Mouse (Mus musculus) liver, embryonic 16.5 days (tissue): ENCODE data around the gene Pde10a. TPM values are rescaled to one million over a fixed set of nuclear protein-coding genes. Genes with fewer than 3 reads are reported as not detected.

Experiments used
- ATAC-seq: fragments of 200-750 bp; cut with Nextera tagmentation; 2 replicates; pipeline ENCODE4 v1.8.0; 2017; ENCODE audit warnings: low read depth, mild to moderate bottlenecking, moderate number of reproducible peaks, moderate library complexity
- H3K27ac ChIP-seq: fragments of 300-500 bp; sonication (generic); 2 replicates; pipeline ENCODE4 v1.5.1; 2014; ENCODE audit warnings: mild to moderate bottlenecking, low read length
- H3K27me3 ChIP-seq: fragments of 300-500 bp; sonication (generic); 2 replicates; pipeline ENCODE4 v1.6.1; 2014; ENCODE audit warnings: low read depth, low read length, mixed read lengths; ENCODE audit not compliant: control insufficient read depth, insufficient read depth
- H3K36me3 ChIP-seq: fragments of 300-500 bp; sonication (generic); 2 replicates; pipeline ENCODE4 v1.6.1; 2014; ENCODE audit warnings: mild to moderate bottlenecking; ENCODE audit not compliant: control insufficient read depth, insufficient read depth
- H3K4me1 ChIP-seq: fragments of 300-500 bp; sonication (generic); 2 replicates; pipeline ENCODE4 v1.6.1; 2014; ENCODE audit warnings: low read depth, low read length, mixed read lengths; ENCODE audit not compliant: control insufficient read depth
- H3K4me2 ChIP-seq: fragments of 300-500 bp; sonication (generic); 2 replicates; pipeline ENCODE4 v1.6.1; 2014; ENCODE audit warnings: low read depth, low read length, mixed read lengths
- H3K4me3 ChIP-seq: fragments of 300-500 bp; sonication (generic); 2 replicates; pipeline ENCODE4 v1.5.1; 2014; ENCODE audit warnings: low read depth, mild to moderate bottlenecking, low read length
- H3K9ac ChIP-seq: fragments of 300-500 bp; sonication (generic); 2 replicates; pipeline ENCODE4 v1.6.1; 2014; ENCODE audit warnings: low read depth, low read length
- H3K9me3 ChIP-seq: fragments of 300-500 bp; sonication (generic); replicated peaks from 2 replicates; pipeline ENCODE4 v1.6.1; 2016; ENCODE audit warnings: low read length; ENCODE audit not compliant: control insufficient read depth
- WGBS: fragments of 180-500 bp; shearing (Covaris S2); extraction: QIAGEN DNeasy Blood & Tissue Kit; methylation state at CpG from one replicate; pipeline ENCODE4 v1.1.7; 2014; ENCODE audit not compliant: insufficient replicate concordance; 5-methylcytosine and 5-hydroxymethylcytosine counted together
- polyA plus RNA-seq: library from polyadenylated mRNA; unstranded; fragments of >200 nt; fragmentation: Nextera tagmentation; extraction: Ambion mirVana; gene quantifications from 2 replicates; pipeline ENCODE4 v1.2.1, GENCODE M21; 2015

Pde10a gene
- polyA plus RNA-seq, 1 experiment from 2014 or later, result 0.89 TPM

DNA sequence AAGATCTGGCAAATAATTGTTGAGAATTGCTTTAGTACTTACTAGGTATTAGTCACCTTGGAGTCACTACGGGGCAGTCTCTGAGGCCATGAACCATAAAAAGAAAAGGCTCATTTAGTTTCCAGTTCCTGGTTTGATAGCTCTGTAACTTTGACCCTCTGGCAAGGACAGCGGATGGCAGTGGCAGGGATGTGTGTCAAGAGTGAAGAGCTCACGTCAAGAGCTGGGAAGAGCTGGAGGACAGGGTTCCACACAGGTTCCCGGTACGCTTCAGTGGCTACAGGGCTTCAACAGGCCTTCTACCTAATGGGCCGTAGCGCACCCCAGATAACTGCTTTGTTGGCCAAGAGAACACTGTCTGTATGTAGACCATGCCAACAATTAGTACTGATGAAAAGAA is 374.0 kb downstream of the Pde10a start:
- Histone ChIP-seq H3K4me3 (no peak overlapping the region), H3K4me1 (no peaks in the 10 kb centered on the region), H3K4me2 (no peak overlapping the region), H3K27ac (no peak overlapping the region), H3K27me3 (no peaks in the 10 kb centered on the region), H3K9ac (no peak overlapping the region), H3K36me3 (no peaks in the 10 kb centered on the region), H3K9me3 (no peaks in the 10 kb centered on the region)
- WGBS, result 78% methylated on average over 7 of the region's 7 CpGs
- ATAC-seq, result no peak

DNA sequence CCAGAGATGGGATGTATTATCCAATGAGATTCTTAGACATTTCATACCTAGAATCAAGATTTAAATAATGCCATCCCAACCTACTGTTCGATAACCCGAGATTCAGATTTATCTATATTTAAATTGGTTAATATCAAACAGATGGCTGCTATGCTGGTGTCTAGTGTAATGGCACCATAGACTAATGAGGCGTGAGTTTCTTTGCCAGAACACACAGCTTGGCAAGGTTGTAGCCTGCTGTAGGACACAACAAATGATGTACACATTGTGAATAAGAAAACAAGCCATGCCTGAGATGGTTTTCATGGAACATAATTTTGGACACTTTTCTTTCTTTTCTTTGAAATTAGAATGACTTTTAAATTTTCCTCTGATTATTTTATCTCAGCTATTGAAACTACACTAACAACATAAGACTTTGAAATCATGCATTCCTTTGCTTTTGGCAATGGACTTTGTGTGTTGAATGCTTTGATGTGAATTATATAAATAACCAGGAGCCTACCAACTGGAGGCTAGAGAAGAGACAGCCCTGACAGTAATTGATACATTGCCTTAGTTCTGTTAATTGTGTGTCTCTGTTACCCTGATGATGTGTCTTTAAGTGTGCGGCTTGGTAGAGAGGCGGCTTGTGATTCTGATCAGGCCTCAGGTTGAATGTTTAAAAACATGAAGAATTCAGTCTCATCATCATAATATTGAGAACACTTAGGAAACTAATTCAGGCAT is 378.5 kb downstream of the Pde10a start:
- no peak overlapping the region for H3K4me2 ChIP-seq
- H3K9me3 ChIP-seq, result no peaks in the 10 kb centered on the region
- no peak overlapping the region for H3K4me3 ChIP-seq
- no peak for ATAC-seq
- H3K27ac ChIP-seq, result no peak overlapping the region
- no peak overlapping the region for H3K9ac ChIP-seq
- no peaks in the 10 kb centered on the region for H3K4me1 ChIP-seq
- H3K27me3 ChIP-seq, result no peaks in the 10 kb centered on the region
- 72% methylated on average over 5 of the region's 5 CpGs for WGBS
- H3K36me3 ChIP-seq, result no peaks in the 10 kb centered on the region

DNA sequence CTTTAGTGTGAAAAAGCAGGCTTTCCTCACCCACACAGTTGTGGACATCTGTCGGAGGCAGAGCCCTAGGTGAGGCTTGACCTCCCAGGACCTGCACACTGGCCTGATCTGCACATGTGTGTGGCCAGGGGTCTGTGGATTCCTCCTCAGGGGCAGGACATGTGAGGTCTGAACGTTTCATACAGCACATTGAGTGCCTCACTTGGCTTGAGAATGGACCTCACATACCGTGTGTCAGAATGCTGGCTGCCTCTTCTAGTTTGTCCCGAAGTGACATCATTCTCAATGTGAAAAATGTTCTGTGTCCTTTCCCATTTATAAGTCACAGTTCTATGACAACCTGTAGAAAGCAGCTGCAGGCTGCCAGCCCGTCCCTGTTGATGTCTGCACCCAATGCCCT is 385.4 kb downstream of the Pde10a start:
- Histone ChIP-seq H3K9me3 (no peaks in the 10 kb centered on the region), H3K4me3 (no peak overlapping the region), H3K27me3 (no peaks in the 10 kb centered on the region), H3K4me2 (no peak overlapping the region), H3K27ac (no peak overlapping the region), H3K4me1 (no peaks in the 10 kb centered on the region), H3K9ac (no peak overlapping the region), H3K36me3 (no peaks in the 10 kb centered on the region)
- ATAC-seq, result no peak
- 48% methylated on average over 5 of the region's 5 CpGs for WGBS

DNA sequence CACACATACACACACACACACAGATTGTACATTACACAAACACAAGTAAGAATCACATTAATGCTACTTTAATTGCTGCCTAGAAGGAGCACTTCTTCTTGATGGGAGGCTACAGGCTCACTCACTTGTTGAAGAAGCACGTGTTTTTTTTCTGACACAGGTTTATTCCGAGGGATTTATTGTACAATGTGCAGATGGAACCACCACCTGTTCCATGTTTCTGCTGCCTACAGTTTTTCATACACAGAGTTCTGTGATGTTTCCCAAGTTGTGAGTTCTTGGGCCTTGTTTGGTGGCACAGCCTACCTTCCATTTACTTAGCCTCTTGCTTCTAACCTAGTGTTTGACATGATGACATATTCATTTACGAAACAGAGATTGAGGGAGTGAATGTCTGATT is 387.8 kb downstream of the Pde10a start:
- Histone ChIP-seq H3K27me3 (no peaks in the 10 kb centered on the region), H3K36me3 (no peaks in the 10 kb centered on the region), H3K9ac (no peak overlapping the region), H3K27ac (no peak overlapping the region), H3K4me2 (no peak overlapping the region), H3K9me3 (no peaks in the 10 kb centered on the region), H3K4me3 (no peak overlapping the region), H3K4me1 (no peaks in the 10 kb centered on the region)
- no peak for ATAC-seq
- 61% methylated on average over 3 of the region's 3 CpGs for WGBS

DNA sequence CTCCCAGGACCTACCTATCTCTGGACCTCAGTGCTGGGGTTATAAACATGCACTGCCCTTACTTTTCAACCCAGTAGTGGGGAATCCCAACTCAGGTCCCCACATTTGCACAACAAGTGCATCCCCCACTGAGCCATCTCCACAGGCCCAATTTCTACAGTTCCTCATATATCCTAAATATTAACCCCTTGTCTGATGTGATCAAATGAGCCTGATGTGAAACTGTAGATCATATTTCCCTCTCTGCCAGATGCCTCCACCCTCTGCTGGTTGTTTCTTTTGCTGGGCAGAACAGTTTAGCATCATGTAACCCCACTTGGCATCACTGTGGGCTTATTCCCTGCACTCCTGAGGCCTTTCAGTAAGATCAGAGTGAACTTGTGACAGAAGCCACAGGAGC is 390.5 kb downstream of the Pde10a start:
- Histone ChIP-seq H3K36me3 (no peaks in the 10 kb centered on the region), H3K9ac (no peak overlapping the region), H3K27me3 (no peaks in the 10 kb centered on the region), H3K4me2 (no peak overlapping the region), H3K4me3 (no peak overlapping the region), H3K9me3 (no peaks in the 10 kb centered on the region), H3K27ac (no peak overlapping the region), H3K4me1 (no peaks in the 10 kb centered on the region)
- no peak for ATAC-seq

DNA sequence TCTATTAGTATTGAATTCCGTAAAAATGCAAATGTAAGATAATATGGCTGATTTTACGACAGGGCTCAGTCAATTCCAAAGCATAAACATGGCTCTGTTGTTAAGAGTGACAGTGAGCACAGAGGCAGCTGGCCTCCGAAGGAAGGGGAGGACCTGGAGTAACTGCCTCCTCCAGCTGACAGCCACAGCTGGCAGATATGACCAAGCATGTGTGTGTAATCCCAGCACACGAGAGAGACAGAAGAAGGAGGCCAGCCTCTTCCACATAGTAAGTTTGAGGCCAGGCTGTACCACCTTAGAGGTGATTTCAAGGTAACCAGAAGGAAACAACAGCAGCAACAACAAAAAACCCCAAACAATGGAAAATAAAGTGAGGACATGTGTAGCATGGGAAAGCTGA is 397.9 kb downstream of the Pde10a start:
- H3K4me2 ChIP-seq, result no peak overlapping the region
- H3K27ac ChIP-seq, result no peak overlapping the region
- H3K4me3 ChIP-seq, result no peak overlapping the region
- H3K36me3 ChIP-seq, result no peaks in the 10 kb centered on the region
- WGBS, result 37% methylated on average over 4 of the region's 4 CpGs
- no peaks in the 10 kb centered on the region for H3K9me3 ChIP-seq
- H3K9ac ChIP-seq, result no peak overlapping the region
- no peaks in the 10 kb centered on the region for H3K4me1 ChIP-seq
- ATAC-seq, result no peak
- no peaks in the 10 kb centered on the region for H3K27me3 ChIP-seq

DNA sequence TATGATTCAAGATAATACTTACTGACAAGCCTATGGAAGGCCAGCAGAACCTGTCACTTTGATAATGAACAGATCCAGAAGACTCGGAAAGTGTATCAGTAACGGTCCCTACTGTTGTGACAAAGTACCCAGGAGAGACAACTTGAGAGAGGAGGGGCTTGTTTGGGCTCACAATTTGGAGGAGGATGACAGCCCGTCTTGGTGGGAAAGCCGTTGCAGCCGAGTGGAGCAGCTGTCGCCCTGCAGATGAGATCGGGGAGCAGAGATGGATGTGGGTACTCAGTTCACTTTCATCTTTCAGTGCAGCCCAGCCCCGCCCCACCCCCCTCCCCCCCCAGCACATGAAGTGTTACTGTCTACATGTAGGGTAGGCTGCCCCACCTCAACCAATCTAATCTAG is 398.6 kb downstream of the Pde10a start:
- Histone ChIP-seq H3K4me1 (no peaks in the 10 kb centered on the region), H3K4me2 (no peak overlapping the region), H3K9me3 (no peaks in the 10 kb centered on the region), H3K27ac (no peak overlapping the region), H3K9ac (no peak overlapping the region), H3K36me3 (no peaks in the 10 kb centered on the region), H3K27me3 (no peaks in the 10 kb centered on the region), H3K4me3 (no peak overlapping the region)
- no peak for ATAC-seq
- WGBS, result 43% methylated on average over 8 of the region's 8 CpGs

DNA sequence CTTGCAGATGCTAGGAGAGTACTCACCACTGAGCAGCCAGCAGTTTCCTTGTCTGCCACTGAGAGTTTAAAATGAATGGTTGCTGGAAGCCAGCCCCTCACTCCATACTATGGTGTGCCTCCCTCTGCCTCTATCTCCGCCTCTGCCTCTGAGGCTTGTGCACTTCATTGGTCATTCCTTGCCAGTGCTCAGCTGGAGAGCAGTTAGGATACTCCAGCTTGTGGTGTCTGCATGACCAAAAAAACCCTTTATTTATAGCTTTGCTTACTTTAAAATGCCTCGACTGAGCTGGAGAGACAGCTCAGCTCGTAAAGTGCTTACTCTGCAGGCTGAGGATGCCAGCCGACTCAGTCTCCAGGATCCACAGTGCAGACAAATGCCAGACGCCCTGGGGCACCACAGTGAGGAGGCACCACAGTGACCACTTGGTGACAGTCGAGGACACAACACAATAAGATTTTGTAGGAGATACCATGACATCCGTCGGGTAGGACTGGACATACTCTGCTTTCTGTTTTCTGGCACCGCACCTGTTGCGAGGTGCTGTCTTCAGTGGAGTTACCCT is 400.7 kb downstream of the Pde10a start:
- no peaks in the 10 kb centered on the region for H3K27me3 ChIP-seq
- H3K36me3 ChIP-seq, result no peaks in the 10 kb centered on the region
- H3K4me3 ChIP-seq, result no peak overlapping the region
- no peaks in the 10 kb centered on the region for H3K9me3 ChIP-seq
- ATAC-seq, result no peak
- 47% methylated on average over 10 of the region's 10 CpGs for WGBS
- H3K9ac ChIP-seq, result no peak overlapping the region
- no peaks in the 10 kb centered on the region for H3K4me1 ChIP-seq
- H3K27ac ChIP-seq, result no peak overlapping the region
- H3K4me2 ChIP-seq, result no peak overlapping the region

DNA sequence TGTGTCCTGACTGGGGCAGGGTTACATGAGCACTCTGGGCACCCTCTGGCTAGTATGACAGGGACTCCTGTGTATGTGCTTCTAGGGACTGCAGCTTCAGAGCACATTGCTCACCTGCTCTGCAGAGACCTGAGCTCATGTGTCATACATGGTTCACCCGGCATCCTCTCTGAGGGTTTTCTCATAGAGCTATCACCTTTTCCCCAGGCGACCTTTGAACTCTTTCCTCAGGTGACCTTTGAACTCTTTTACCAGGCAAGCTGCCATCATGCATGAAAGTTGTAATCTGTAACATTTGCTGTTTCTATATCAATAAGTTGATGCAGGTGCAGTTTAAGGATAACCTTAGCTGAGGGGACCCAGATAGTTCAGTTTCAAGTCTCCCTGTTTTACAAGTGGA is 403.4 kb downstream of the Pde10a start:
- H3K9ac ChIP-seq, result no peak overlapping the region
- no peak for ATAC-seq
- H3K27ac ChIP-seq, result no peak overlapping the region
- H3K4me3 ChIP-seq, result no peak overlapping the region
- H3K4me1 ChIP-seq, result no peaks in the 10 kb centered on the region
- no peaks in the 10 kb centered on the region for H3K27me3 ChIP-seq
- no peak overlapping the region for H3K4me2 ChIP-seq
- H3K36me3 ChIP-seq, result no peaks in the 10 kb centered on the region
- no peaks in the 10 kb centered on the region for H3K9me3 ChIP-seq
- WGBS, result 43% methylated on average over 2 of the region's 2 CpGs
